Mouse (Mus musculus) embryonic facial prominence, embryonic 10.5 days (tissue): ENCODE results near the gene Spem1. TPM values are rescaled to one million over a fixed set of nuclear protein-coding genes. Genes with fewer than 3 reads are reported as not detected.

ENCODE experiments used
- DNase-seq: peaks from one replicate; pipeline ENCODE4 v3.0.0-alpha.2; 2017; ENCODE audit warnings: low spot score
- H3K27ac ChIP-seq: fragments of 300-500 bp; sonication (generic); replicated peaks from 2 replicates; pipeline ENCODE4 v1.5.1; 2016; ENCODE audit warnings: mild to moderate bottlenecking
- H3K27me3 ChIP-seq: fragments of 300-500 bp; sonication (generic); replicated peaks from 2 replicates; pipeline ENCODE4 v1.6.1; 2016; ENCODE audit warnings: low read depth, mild to moderate bottlenecking; ENCODE audit not compliant: poor library complexity, severe bottlenecking
- H3K36me3 ChIP-seq: fragments of 300-500 bp; sonication (generic); replicated peaks from 2 replicates; pipeline ENCODE4 v1.6.1; 2016; ENCODE audit warnings: mild to moderate bottlenecking, moderate library complexity
- H3K4me1 ChIP-seq: fragments of 300-500 bp; sonication (generic); 2 replicates; pipeline ENCODE4 v1.6.1; 2016
- H3K4me3 ChIP-seq: fragments of 300-500 bp; sonication (generic); 2 replicates; pipeline ENCODE4 v1.5.1; 2016; ENCODE audit warnings: mild to moderate bottlenecking, moderate library complexity
- H3K9me3 ChIP-seq: fragments of 300-500 bp; sonication (generic); 2 replicates; pipeline ENCODE4 v1.6.1; 2016; ENCODE audit warnings: mild to moderate bottlenecking
- WGBS: fragments of 180-500 bp; shearing (Covaris S2); methylation state at CpG from one replicate; pipeline ENCODE4 v1.1.7; 2016; 5-methylcytosine and 5-hydroxymethylcytosine counted together
- polyA plus RNA-seq: library from polyadenylated mRNA; unstranded; fragments of >200 nt; fragmentation: Nextera tagmentation; extraction: Ambion mirVana; gene quantifications from 2 replicates; pipeline ENCODE4 v1.2.1, GENCODE M21; 2016

The Spem1 gene
- polyA plus RNA-seq, 1 experiment from 2014 or later: 0.14 TPM

- Histone ChIP-seq H3K4me3 (no peak overlapping the region), H3K27ac (no peak overlapping the region), H3K9me3 (no peaks in the 10 kb centered on the region), H3K27me3 (peaks cover 63% of the 10 kb centered on the region), H3K4me1 (peaks cover 17% of the 10 kb centered on the region), H3K36me3 (no peaks in the 10 kb centered on the region)
- DNase-seq: no peak
- 65% methylated on average over 5 of the region's 5 CpGs for WGBS
Measured at GRCm38 (mm10) chr11:69793429-69793828, 28.6 kb downstream of the Spem1 start.

- WGBS: 75% methylated on average over 5 of the region's 5 CpGs
- DNase-seq: no peak
- H3K4me3 ChIP-seq: no peak overlapping the region
- no peaks in the 10 kb centered on the region for H3K36me3 ChIP-seq
- no peaks in the 10 kb centered on the region for H3K9me3 ChIP-seq
- H3K4me1 ChIP-seq: peaks cover 17% of the 10 kb centered on the region
- H3K27me3 ChIP-seq: peaks cover 43% of the 10 kb centered on the region
- H3K27ac ChIP-seq: no peak overlapping the region
Measured at GRCm38 (mm10) chr11:69791420-69791819, 30.6 kb downstream of the Spem1 start.

- Histone ChIP-seq H3K36me3 (no peaks in the 10 kb centered on the region), H3K9me3 (no peaks in the 10 kb centered on the region), H3K4me3 (no peak overlapping the region), H3K27me3 (peaks cover 23% of the 10 kb centered on the region), H3K27ac (no peak overlapping the region), H3K4me1 (peaks cover 10% of the 10 kb centered on the region; the same call in 1 of the 2 replicates)
- WGBS: 61% methylated on average over 5 of the region's 5 CpGs
- no peak for DNase-seq
Measured at GRCm38 (mm10) chr11:69789431-69789830, 32.5 kb downstream of the Spem1 start.

- Histone ChIP-seq H3K4me3 (no peak overlapping the region), H3K27me3 (peaks cover 9% of the 10 kb centered on the region), H3K4me1 (peaks cover 10% of the 10 kb centered on the region; the same call in 1 of the 2 replicates), H3K36me3 (no peaks in the 10 kb centered on the region), H3K9me3 (no peaks in the 10 kb centered on the region), H3K27ac (no peak overlapping the region)
- WGBS: 86% methylated on average over 5 of the region's 5 CpGs
- no peak for DNase-seq
Measured at GRCm38 (mm10) chr11:69787306-69787705, 34.7 kb downstream of the Spem1 start.

- Histone ChIP-seq H3K4me1 (peaks cover 10% of the 10 kb centered on the region; the same call in 1 of the 2 replicates), H3K36me3 (no peaks in the 10 kb centered on the region), H3K9me3 (no peaks in the 10 kb centered on the region), H3K4me3 (peak overlapping the region; percentile 16; the same call in 1 of the 2 replicates), H3K27ac (no peak overlapping the region), H3K27me3 (peaks cover 17% of the 10 kb centered on the region)
- 44% methylated on average over 15 of the region's 15 CpGs for WGBS
- DNase-seq: no peak
Measured at GRCm38 (mm10) chr11:69784793-69785272, 37.1 kb downstream of the Spem1 start.

- no peak overlapping the region for H3K4me3 ChIP-seq
- H3K27ac ChIP-seq: no peak overlapping the region
- 43% methylated on average over 4 of the region's 4 CpGs for WGBS
- no peak for DNase-seq
- H3K27me3 ChIP-seq: peaks cover 47% of the 10 kb centered on the region
- peaks cover 23% of the 10 kb centered on the region for H3K4me1 ChIP-seq
- no peaks in the 10 kb centered on the region for H3K9me3 ChIP-seq
- 0 out of 2 replicates have a peak, but pooled peaks cover 2% of the 10 kb centered on the region for H3K36me3 ChIP-seq
Measured at GRCm38 (mm10) chr11:69781828-69782227, 40.2 kb downstream of the Spem1 start.

GRCm38 (mm10) chr11:69778985-69779384 is 43.0 kb downstream of the Spem1 start:
- WGBS: 42% methylated on average over 7 of the region's 7 CpGs
- Histone ChIP-seq H3K36me3 (peaks cover 15% of the 10 kb centered on the region; the same call in 1 of the 2 replicates), H3K27me3 (peaks cover 64% of the 10 kb centered on the region), H3K9me3 (no peaks in the 10 kb centered on the region), H3K4me3 (no peak overlapping the region), H3K27ac (0 out of 2 replicates have a peak overlapping the region, but pooled peaks have one; percentile 25), H3K4me1 (peaks cover 20% of the 10 kb centered on the region)
- DNase-seq: no peak

GRCm38 (mm10) chr11:69778258-69778982 is 43.6 kb downstream of the Spem1 start:
- WGBS: 68% methylated on average over 23 of the region's 23 CpGs
- H3K9me3 ChIP-seq: no peaks in the 10 kb centered on the region
- peak overlapping the region; percentile 17; the same call in 1 of the 2 replicates for H3K4me3 ChIP-seq
- no peak for DNase-seq
- H3K4me1 ChIP-seq: peaks cover 20% of the 10 kb centered on the region
- peaks cover 64% of the 10 kb centered on the region for H3K27me3 ChIP-seq
- 0 out of 2 replicates have a peak overlapping the region, but pooled peaks have one; percentile 25 for H3K27ac ChIP-seq
- H3K36me3 ChIP-seq: peaks cover 15% of the 10 kb centered on the region; the same call in 1 of the 2 replicates

GRCm38 (mm10) chr11:69777504-69778257 is 44.3 kb downstream of the Spem1 start:
- Histone ChIP-seq H3K27ac (no peak overlapping the region), H3K36me3 (peaks cover 15% of the 10 kb centered on the region; the same call in 1 of the 2 replicates), H3K4me3 (peak overlapping the region; percentile 17; the same call in 1 of the 2 replicates), H3K4me1 (peaks cover 20% of the 10 kb centered on the region), H3K27me3 (peaks cover 61% of the 10 kb centered on the region), H3K9me3 (no peaks in the 10 kb centered on the region)
- 67% methylated on average over 26 of the region's 26 CpGs for WGBS
- DNase-seq: no peak

- peaks cover 20% of the 10 kb centered on the region for H3K4me1 ChIP-seq
- H3K27me3 ChIP-seq: peaks cover 50% of the 10 kb centered on the region
- H3K9me3 ChIP-seq: no peaks in the 10 kb centered on the region
- H3K36me3 ChIP-seq: peaks cover 15% of the 10 kb centered on the region; the same call in 1 of the 2 replicates
- H3K4me3 ChIP-seq: no peak overlapping the region
- DNase-seq: no peak
- WGBS: 82% methylated on average over 20 of the region's 20 CpGs
- no peak overlapping the region for H3K27ac ChIP-seq
Measured at GRCm38 (mm10) chr11:69776488-69776887, 45.5 kb downstream of the Spem1 start.

GRCm38 (mm10) chr11:69775716-69776115 is 46.3 kb downstream of the Spem1 start:
- H3K27me3 ChIP-seq: peaks cover 50% of the 10 kb centered on the region
- peaks cover 15% of the 10 kb centered on the region; the same call in 1 of the 2 replicates for H3K36me3 ChIP-seq
- 73% methylated on average over 10 of the region's 10 CpGs for WGBS
- H3K9me3 ChIP-seq: no peaks in the 10 kb centered on the region
- DNase-seq: no peak
- no peak overlapping the region for H3K27ac ChIP-seq
- H3K4me3 ChIP-seq: no peak overlapping the region
- peaks cover 20% of the 10 kb centered on the region for H3K4me1 ChIP-seq

- Histone ChIP-seq H3K27me3 (peaks cover 48% of the 10 kb centered on the region), H3K36me3 (peaks cover 15% of the 10 kb centered on the region; the same call in 1 of the 2 replicates), H3K4me1 (peaks cover 20% of the 10 kb centered on the region), H3K27ac (no peak overlapping the region), H3K4me3 (no peak overlapping the region), H3K9me3 (no peaks in the 10 kb centered on the region)
- WGBS: 53% methylated on average over 5 of the region's 5 CpGs
- DNase-seq: no peak
Measured at GRCm38 (mm10) chr11:69774961-69775360, 47.0 kb downstream of the Spem1 start.
